Mouse (Mus musculus) kidney, postnatal 0 days (tissue): ENCODE results near the gene Cdh12. TPM values are rescaled to one million over a fixed set of nuclear protein-coding genes. Genes with fewer than 3 reads are reported as not detected.
"Not testable (repeated sequence)": the region's sequence is repeated elsewhere in the genome, so short reads cannot be mapped to it uniquely, and the experiment has no call there.

ENCODE experiments used
- ATAC-seq: fragments of 200-750 bp; cut with Nextera tagmentation; replicated peaks from 2 replicates; pipeline ENCODE4 v1.8.0; 2017; ENCODE audit warnings: low read depth, moderate number of reproducible peaks, moderate TSS enrichment, moderate library complexity; ENCODE audit not compliant: low FRiP score
- DNase-seq: peaks from one replicate; pipeline ENCODE4 v3.0.0-alpha.2; 2016; ENCODE audit warnings: low spot score
- H3K27ac ChIP-seq: fragments of 300-500 bp; sonication (generic); 2 replicates; pipeline ENCODE4 v1.5.1; 2014; ENCODE audit warnings: mild to moderate bottlenecking
- H3K27me3 ChIP-seq: fragments of 300-500 bp; sonication (generic); 2 replicates; pipeline ENCODE4 v1.6.1; 2014; ENCODE audit warnings: low read length, mixed read lengths; ENCODE audit not compliant: insufficient read depth
- H3K36me3 ChIP-seq: fragments of 300-500 bp; sonication (generic); 2 replicates; pipeline ENCODE4 v1.6.1; 2014; ENCODE audit warnings: low read length, mixed read lengths; ENCODE audit not compliant: insufficient read depth
- H3K4me1 ChIP-seq: fragments of 300-500 bp; sonication (generic); replicated peaks from 2 replicates; pipeline ENCODE4 v1.6.1; 2014; ENCODE audit warnings: antibody characterized with exemption, low read length, mixed read lengths; ENCODE audit not compliant: insufficient read depth
- H3K4me2 ChIP-seq: fragments of 300-500 bp; sonication (generic); 2 replicates; pipeline ENCODE4 v1.6.1; 2014; ENCODE audit warnings: mild to moderate bottlenecking, low read length, moderate library complexity, mixed read lengths
- H3K4me3 ChIP-seq: fragments of 300-500 bp; sonication (generic); replicated peaks from 2 replicates; pipeline ENCODE4 v1.5.1; 2014; ENCODE audit warnings: low read depth, low read length
- H3K9ac ChIP-seq: fragments of 300-500 bp; sonication (generic); 2 replicates; pipeline ENCODE4 v1.6.1; 2014; ENCODE audit warnings: low read depth, low read length
- H3K9me3 ChIP-seq: fragments of 300-500 bp; sonication (generic); replicated peaks from 2 replicates; pipeline ENCODE4 v1.6.1; 2016; ENCODE audit warnings: low read length, inconsistent platforms, mixed read lengths
- CTCF ChIP-seq: IDR thresholded peaks from 2 replicates; pipeline ENCODE4 v1.5.1; 2016; ENCODE audit warnings: antibody characterized with exemption, low read depth, mild to moderate bottlenecking, moderate library complexity
- WGBS: fragments of 180-500 bp; shearing (Covaris S2); extraction: QIAGEN DNeasy Blood & Tissue Kit; methylation state at CpG from one replicate; pipeline ENCODE4 v1.1.7; 2014; 5-methylcytosine and 5-hydroxymethylcytosine counted together
- polyA plus RNA-seq: library from polyadenylated mRNA; unstranded; fragments of >200 nt; fragmentation: Nextera tagmentation; extraction: Ambion mirVana; gene quantifications from 2 replicates; pipeline ENCODE4 v1.2.1, GENCODE M21; 2015

Gene Cdh12
- polyA plus RNA-seq, 1 experiment from 2014 or later, result 0.01 TPM

DNA sequence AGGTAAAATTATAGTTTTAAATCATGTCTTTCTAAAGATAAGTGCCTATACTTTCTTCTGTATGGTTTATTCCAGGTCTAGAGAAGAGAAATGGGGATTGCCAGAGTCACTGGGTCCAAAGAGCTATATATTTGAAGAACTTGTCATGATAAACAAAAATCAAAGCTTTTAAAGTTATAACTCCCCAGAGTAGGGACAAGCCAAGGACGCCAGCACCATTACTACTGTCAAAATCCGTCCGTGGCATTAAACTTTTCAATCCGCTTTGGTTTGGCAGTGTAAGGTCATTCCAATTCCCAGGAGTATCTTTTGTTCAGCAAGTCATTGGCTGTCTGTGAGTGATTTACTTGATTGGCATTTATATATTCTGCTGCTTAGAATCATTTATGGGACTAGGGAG lies 697.8 kb downstream of the Cdh12 start:
- Histone ChIP-seq H3K4me3 (no peak overlapping the region), H3K27ac (no peak overlapping the region), H3K4me2 (no peak overlapping the region), H3K9me3 (no peaks in the 10 kb centered on the region), H3K9ac (no peak overlapping the region), H3K36me3 (no peaks in the 10 kb centered on the region), H3K4me1 (no peaks in the 10 kb centered on the region), H3K27me3 (no peaks in the 10 kb centered on the region)
- ATAC-seq (no peak), DNase-seq (no peak)
- WGBS, result 65% methylated on average over 4 of the region's 4 CpGs
- no peak for TF ChIP-seq CTCF

DNA sequence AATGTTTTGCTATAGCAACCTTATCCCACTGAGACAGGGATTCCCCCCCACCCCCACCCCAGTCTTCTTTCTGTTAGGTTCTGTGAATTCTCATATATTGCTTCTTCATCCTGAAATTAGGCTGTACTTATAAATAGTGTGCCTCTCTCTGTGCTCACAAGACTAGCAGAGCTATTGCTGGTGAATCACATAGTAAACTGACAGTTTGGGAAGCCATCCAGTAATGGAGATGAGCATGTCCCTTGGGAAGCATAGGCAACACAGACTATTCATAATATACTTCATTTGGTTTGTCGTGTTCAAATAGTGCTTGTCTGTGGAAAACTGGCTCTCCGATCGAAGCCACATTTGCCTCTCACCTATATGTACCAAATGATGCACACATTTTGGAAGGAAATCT lies 704.5 kb downstream of the Cdh12 start:
- no peak overlapping the region for H3K4me3 ChIP-seq
- ATAC-seq, result no peak
- no peak overlapping the region for H3K4me2 ChIP-seq
- no peaks in the 10 kb centered on the region for H3K9me3 ChIP-seq
- no peak overlapping the region for H3K27ac ChIP-seq
- H3K27me3 ChIP-seq, result no peaks in the 10 kb centered on the region
- whole genome bisulfite sequencing, result 92% methylated on average over 3 of the region's 3 CpGs
- H3K4me1 ChIP-seq, result no peaks in the 10 kb centered on the region
- TF ChIP-seq CTCF, result no peak
- no peak for DNase-seq
- no peak overlapping the region for H3K9ac ChIP-seq
- H3K36me3 ChIP-seq, result no peaks in the 10 kb centered on the region

DNA sequence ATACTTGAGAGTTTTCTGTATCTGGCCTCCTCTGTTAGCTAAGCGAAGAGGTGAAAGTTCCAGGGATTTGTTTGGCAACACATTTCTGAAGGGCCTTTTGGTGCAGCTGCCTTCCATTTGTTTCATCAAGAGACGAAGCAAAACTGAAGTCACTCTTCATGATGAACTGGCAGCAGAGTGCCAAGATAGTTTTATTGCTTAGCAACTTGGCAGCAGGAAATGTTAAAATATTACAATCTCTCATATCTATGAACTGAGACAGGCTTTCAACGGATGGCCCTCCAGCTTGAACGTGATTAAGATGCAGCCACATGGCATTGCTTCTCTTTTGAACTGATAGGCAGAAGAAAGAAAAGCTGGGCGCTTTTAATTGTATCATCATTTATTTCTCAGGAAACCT lies 730.7 kb downstream of the Cdh12 start:
- ATAC-seq, result no peak
- H3K27me3 ChIP-seq, result no peaks in the 10 kb centered on the region
- H3K9ac ChIP-seq, result no peak overlapping the region
- no peak overlapping the region for H3K27ac ChIP-seq
- no peaks in the 10 kb centered on the region for H3K4me1 ChIP-seq
- no peak for DNase-seq
- H3K4me3 ChIP-seq, result no peak overlapping the region
- TF ChIP-seq CTCF, result no peak
- H3K4me2 ChIP-seq, result no peak overlapping the region
- H3K9me3 ChIP-seq, result no peaks in the 10 kb centered on the region
- WGBS, result 74% methylated on average over 5 of the region's 5 CpGs
- H3K36me3 ChIP-seq, result no peaks in the 10 kb centered on the region

DNA sequence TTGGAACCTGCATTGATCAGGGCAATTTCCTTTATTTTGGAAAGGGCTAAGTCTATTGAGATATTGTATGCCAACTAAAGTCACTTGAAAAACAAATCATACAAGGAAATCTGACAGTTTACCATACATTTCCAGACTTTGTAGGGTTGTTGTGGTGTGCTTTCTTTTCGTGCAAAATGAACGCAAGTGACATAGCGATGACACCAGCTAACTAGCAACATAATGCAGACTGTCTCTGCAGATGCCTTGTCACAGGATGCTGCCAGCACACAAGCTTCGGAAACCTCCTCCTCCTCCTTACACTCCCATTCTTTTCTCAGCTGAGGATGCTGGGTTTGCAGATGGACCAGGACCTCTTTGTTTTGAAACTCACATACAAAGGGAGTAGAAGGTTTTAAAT lies 731.1 kb downstream of the Cdh12 start:
- no peaks in the 10 kb centered on the region for H3K36me3 ChIP-seq
- DNase-seq, result no peak
- H3K4me2 ChIP-seq, result no peak overlapping the region
- no peaks in the 10 kb centered on the region for H3K27me3 ChIP-seq
- no peak for ATAC-seq
- no peaks in the 10 kb centered on the region for H3K9me3 ChIP-seq
- WGBS, result 65% methylated on average over 4 of the region's 4 CpGs
- no peak overlapping the region for H3K4me3 ChIP-seq
- no peak for TF ChIP-seq CTCF
- no peak overlapping the region for H3K9ac ChIP-seq
- H3K4me1 ChIP-seq, result no peaks in the 10 kb centered on the region
- H3K27ac ChIP-seq, result no peak overlapping the region

DNA sequence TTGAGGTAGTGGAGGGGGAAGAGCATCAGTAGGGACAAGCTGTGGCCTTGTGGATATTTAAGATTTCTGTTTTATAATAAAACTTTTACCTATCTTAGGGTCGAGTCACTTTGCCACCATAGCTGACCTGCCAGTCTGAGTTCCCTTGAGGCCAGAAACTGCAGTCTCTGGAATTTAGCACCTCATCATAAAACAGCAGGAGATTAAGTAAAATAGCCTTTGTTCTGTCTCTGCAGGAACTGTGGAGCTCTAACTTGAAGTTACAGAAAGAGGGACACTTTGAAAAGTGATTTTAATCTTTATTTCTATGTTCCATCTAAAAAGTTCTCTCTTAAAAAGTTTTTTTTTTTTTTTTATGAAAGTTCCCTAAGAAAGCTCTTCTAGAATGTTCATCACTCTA lies 736.7 kb downstream of the Cdh12 start:
- Histone ChIP-seq H3K27me3 (no peaks in the 10 kb centered on the region), H3K4me3 (no peak overlapping the region), H3K36me3 (no peaks in the 10 kb centered on the region), H3K9ac (no peak overlapping the region), H3K4me2 (no peak overlapping the region), H3K27ac (no peak overlapping the region), H3K4me1 (no peaks in the 10 kb centered on the region), H3K9me3 (no peaks in the 10 kb centered on the region)
- DNase-seq (no peak), ATAC-seq (no peak)
- TF ChIP-seq CTCF, result no peak
- WGBS, result 46% methylated on average over 1 of the region's 1 CpGs

DNA sequence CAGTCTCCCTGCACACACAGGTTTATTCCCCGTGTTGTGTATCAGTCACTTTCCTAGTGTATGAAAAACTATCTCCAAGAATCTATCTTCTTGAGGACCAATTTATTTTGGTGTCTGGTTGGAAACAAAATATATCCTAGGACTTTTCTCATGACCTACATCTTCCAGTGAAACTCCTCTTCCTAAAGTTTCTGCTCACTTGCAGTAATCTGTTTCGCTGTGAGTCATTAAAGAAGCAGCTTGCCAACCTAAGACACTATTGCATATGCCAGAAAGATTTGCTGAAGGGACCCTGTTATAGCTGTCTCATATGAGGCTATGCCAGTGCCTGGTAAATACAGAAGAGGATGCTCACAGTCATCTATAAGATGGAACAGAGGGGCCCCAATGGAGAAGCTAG lies 761.0 kb downstream of the Cdh12 start:
- ATAC-seq, H3K27me3 ChIP-seq, H3K36me3 ChIP-seq, DNase-seq, H3K9ac ChIP-seq, H3K27ac ChIP-seq, H3K4me1 ChIP-seq, H3K4me2 ChIP-seq, H3K9me3 ChIP-seq, H3K4me3 ChIP-seq: not testable (repeated sequence)
- 79% methylated on average over 2 of the region's 2 CpGs for WGBS

DNA sequence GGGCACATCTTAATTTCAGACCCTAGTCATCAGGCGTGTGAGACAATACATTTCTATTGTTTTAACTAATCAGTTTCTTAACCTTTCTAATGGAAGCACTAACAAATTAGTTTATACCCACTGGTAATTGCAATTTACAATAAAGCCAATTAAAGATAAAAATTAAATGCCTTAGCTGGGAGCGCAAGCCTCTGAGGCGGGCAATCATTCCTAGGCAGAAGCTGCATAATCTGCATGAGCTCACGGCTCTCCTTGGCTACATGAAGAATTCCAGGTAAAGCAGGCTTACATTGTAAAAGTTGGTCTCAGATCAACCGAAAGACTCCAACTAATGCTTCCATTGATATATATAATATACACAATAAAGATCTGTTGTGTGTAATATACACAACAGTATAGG lies 773.9 kb downstream of the Cdh12 start:
- H3K27me3 ChIP-seq, result no peaks in the 10 kb centered on the region
- no peak overlapping the region for H3K9ac ChIP-seq
- H3K4me2 ChIP-seq, result no peak overlapping the region
- no peaks in the 10 kb centered on the region for H3K9me3 ChIP-seq
- no peaks in the 10 kb centered on the region for H3K4me1 ChIP-seq
- ATAC-seq, result no peak
- TF ChIP-seq CTCF, result no peak
- no peaks in the 10 kb centered on the region for H3K36me3 ChIP-seq
- no peak overlapping the region for H3K4me3 ChIP-seq
- DNase-seq, result no peak
- 93% methylated on average over 5 of the region's 5 CpGs for WGBS
- H3K27ac ChIP-seq, result no peak overlapping the region
